Mouse (Mus musculus) spleen, postnatal 10 days (tissue): ENCODE measurements around the gene Asb8.
A peak's percentile ranks its signal among the peaks of the same experiment; 100 is the strongest.

Source experiments
- DNase-seq, 2 experiments: peaks; one replicate each; pipeline ENCODE4 v3.0.0; 2021 to 2022; ENCODE audit warnings: low spot score in 2 of 2

Gene Asb8

DNA sequence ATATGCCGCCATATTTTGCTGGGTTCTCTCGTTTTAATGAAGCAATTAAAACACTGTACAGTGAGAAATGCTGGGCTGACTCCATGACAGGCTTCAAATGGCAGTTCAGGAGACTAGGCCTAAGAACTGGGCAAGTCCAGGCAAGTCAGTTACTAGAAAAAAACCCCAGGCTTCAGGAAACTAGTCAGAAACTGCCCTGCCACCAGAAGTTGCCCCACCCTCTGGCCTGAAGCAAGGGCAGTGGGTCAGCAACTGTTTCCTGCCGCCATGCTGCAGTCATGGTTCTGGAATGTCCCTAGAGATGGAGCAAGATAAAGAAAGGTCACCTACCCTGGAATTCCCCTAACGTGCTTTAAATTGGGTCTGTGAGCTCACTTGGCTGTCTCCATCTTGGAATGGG, 9.5 kb downstream of the Asb8 start:
- no peak for DNase-seq

DNA sequence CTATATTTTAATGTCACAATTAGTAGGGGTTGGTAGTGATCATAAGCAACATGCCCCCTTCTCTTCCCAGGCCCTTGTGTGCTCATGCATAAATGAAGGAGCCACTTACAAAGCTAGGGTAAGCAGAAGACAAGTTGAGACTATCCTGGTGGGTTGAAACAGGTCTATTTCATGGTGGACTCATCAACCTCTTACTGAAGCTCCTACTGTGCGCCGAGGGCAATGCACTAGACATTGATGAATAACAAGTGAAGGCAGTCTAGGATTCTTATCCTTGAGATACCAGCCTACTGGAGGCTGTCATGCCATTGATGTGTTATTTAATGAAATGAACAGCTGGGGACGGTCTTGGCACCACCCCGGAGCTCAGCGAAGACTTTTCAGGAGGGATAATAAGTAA, 10.2 kb downstream of the Asb8 start:
- DNase-seq: no peak

DNA sequence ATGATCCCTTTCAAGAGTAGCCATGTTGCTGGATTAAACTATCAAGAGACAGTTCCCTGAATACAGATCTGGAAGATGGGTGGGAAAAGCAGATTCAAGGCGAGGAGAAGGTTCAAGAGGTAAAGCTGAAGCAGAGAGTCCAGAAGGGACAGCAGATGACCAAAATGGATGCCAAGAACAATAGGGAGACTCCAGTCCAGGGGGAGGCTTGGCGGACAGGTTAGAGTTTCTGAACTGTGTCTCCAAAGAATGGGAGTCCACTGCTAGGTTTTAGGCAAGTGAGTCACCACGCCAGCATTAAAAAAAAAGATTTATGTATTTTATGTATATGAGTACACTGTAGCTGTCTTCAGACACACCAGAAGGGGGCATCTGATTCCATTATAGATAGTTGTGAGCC, 10.8 kb downstream of the Asb8 start:
- no peak for DNase-seq

DNA sequence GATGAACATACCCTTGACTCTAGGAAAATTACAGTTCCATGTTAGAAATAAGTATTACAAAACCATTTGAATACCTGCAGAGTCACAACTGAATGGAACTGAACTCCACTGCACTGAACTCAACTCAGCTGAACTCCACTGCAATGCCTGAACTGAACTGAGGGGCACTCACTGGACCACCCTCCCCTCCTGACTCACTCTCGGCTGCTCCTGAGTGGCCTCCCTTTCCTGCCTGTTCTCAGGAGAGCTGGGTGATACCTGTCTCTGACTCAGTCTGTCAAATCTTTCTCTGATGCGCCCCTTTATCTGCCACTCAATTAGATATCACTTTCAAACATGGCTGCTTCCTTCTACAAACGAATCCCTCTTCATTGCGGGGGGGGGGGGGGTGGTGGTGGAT, 11.3 kb downstream of the Asb8 start:
- DNase-seq: no peak

DNA sequence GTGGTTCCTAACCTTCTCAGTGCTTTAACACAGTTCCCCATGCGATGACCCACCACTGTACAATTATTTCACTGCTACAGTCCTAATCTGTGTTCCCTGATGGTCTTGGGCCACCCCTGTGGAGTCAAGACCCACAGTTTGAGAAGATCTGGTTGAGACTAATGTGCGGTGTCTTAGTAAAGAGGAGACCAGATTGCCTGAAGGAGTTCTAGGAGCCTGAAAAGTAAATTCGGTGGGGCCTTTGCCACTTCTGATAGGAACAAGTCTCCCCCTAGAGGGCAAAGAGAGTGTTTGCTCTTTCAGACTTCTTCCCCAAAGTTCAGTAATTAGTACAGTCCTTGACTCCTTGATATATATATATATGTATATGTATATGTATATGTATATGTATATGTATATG, 11.8 kb downstream of the Asb8 start:
- no peak for DNase-seq

DNA sequence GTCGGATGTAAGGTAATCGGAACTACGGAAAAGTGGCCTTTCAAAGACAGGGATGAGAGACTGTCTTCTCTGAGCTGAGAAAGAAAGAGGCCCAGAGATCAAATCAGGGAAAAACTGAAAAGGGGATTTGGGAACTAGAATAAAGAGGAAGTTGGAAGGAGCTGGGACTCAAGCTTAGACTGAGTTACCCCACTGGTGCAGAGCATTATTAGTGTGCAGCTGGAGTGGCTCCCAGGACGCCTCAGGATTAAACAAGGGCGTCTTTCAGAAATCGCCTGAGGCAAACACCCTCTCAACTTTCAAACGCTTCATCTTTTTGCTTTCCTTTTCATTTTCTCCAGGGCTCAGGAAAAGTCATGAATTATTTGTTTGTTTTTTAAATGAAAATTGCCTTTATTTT, 12.5 kb downstream of the Asb8 start:
- DNase-seq: no peak

DNA sequence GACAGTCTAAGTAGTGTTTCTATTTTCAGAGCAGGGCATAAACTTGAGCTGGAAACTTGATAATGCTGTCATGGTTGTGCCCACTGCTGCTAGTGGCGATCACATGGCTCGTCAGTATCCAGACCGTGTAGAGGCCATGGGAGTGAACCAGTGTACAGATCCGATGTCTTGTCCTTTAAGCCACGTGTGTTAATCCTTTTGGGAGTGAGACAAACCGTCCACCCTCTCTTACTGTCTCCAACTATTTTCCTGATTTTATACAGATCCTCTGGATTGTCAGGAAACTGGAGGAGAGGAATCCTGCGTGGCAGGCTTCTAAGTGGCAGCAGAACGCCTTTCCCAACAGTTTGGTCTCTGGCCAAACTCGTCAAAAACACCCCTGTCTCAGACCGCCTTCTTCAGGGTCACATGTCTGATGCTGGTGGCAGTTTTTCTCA, 16.2 kb downstream of the Asb8 start:
- no peak for DNase-seq

DNA sequence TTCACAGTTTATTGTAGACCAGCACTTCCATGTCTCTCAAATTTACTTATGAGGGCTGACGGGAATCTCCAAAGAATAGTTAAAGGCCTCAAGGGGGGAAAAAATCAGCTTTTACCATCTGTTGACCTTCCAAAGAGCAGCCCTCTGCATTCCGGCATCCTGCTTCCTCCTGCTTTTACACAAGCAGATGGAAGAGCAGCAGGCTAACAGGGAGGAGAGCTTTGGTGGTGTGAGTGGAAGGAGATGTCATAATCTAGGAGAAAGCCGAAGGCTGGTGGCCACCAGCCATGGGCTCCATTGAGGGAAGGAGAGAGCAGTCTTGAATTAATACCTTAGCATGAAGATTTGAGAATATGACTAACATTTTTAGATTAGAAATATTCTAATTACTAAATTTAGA, 17.1 kb downstream of the Asb8 start:
- DNase-seq: no peak

DNA sequence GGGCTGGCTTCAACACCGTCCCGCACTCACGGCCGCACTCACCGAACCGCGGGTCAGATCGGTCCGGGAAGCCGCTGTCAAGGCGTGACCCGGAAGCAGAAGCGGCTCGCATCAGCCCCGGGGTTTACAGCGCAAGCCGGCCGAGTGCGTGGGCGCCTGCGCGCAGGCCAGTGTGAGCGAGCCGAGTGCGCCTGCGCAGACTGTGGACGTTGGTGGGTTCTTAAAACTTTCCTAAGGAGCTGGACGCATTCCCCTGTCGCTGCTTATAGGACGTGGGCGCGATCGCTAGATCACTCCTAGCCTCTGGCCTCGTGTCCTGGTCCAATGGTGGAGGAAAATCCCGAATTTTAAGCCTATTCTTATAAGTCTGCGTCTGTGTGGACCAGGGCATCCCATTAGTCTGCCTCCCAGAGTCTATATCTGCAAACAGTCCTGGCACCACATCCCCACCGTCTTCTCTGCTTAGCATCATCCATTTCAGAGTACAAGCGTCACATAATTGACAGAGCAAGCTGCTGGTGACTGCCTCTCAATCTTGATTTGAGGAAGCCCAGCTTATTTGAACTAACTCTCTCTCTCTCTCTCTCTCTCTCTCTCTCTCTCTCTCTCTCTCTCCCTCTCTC, 19.8 kb downstream of the Asb8 start:
- peak; percentile 79 to 94 for DNase-seq

DNA sequence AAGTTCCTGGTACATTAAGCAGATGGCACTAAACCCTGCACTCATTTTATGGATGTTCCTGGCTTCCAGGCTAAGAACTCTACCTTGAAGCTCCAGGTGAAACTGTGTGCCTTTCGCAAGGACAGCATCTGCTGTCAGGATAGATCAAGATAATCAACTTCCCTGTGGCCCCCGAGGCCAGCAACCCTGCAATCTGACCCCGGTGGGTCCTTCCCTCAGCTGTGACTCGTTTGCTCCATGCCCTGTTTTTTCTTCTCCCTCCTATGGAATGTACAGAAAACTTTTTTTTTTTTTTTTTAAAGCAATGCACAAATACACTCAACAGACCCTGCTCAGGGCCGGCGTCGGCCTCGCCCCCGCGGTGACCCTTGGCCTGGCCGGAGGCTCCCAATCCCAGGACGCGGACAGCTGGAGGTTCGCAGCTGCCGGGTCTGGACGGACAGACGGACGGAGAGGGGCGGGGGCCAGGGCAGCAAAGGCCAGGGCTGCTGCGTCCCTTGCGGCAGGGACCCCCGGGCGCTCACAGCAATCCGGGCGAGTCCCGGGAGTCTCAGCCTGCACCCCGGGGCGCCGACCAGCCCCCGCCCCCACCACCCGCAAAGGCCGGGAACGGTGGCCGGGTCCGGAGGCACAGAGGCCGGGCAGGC, 20.4 kb downstream of the Asb8 start:
- DNase-seq: no peak

DNA sequence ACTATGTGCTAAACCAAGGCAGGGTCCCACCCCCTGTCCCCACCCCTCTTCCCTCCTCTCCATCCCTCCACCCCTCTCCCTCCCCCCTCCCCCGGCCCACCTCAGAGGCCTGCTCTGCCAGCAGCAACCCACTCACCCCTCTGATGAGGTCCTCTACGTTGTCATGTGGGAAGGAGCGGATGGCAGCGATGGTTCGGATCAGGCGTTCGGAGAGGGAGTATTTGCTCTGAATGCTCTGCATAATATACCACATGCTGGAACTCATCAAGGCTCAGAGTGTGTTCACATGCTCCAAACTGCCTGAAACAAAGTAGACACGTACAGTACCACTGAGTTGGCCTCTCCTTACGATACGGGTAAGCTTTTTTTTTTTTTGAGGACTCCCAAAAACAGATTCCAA, 22.9 kb downstream of the Asb8 start:
- no peak for DNase-seq

DNA sequence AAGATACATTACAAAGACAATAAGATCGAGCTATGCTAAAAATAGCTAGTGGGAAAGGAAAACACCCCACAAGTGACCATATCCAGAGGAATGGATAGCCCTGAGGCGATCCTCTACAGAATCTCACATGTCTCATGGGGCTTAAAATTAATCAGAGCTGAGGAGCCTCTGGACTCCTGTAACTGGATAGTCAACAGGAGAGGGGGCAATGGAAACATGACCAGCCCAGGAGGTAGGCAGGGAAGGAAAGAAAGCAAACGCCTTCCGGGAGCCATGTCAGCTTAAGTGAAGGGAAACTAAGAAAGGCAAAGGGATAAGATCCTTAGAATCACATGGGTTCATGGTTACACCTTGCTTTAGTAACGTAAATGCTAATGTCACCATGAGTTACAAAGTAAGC, 24.6 kb downstream of the Asb8 start:
- DNase-seq: no peak

DNA sequence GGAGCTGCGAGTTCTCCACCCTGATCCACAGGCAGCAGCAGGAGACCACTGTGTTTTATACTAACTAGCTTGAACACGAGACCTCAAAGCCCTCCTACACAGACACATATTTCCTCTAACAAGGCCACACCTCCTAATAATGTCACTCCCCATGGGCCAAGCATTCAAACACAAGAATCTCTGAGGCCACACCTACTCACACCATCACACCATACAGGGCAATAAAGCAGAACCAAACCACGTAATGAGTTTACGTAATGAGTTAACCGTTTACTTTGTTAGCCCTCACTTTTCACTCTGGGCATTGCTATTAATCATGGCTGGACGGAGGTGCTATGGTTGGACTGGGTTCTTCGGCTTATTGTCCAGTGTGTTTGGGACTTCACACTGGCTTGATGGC, 25.7 kb downstream of the Asb8 start:
- no peak for DNase-seq

DNA sequence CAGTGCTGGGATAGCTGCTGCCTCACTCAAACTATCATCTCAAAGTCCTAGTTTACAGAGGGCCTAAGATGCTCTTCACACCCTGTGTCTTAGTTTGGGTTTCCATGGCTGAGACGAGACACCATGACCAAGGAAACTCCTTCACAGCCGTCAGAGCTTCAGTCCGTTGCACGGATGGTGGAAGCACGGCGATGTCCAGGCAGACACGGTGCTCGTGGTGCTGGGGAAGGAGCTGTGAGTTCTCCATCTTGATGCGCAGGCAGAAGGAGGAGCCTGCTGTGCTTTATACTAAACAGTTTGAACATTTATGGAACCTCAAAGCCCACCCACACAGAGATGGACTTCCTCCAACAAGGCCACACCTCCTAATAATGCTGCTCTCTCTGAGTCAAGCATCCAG, 28.6 kb downstream of the Asb8 start:
- no peak for DNase-seq

DNA sequence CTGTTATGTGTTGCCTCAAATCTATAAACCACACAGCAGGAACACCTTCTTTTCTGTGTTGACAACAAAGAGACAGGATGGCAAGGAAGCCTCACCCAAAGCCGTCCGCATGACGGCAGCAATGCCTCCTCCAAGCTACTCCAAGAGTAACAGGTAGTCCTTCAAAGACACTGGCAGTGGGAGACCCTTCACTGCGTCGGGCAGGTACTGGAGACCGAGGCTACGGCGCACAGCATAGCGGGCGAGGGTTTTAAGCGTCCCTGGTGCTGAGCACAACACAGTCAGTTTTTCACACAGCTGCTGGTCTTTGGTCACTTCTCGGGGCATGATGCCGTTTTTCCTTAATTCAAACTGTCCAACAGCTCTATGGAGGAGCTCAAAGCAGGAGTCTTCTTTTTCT, 29.8 kb downstream of the Asb8 start:
- no peak for DNase-seq

DNA sequence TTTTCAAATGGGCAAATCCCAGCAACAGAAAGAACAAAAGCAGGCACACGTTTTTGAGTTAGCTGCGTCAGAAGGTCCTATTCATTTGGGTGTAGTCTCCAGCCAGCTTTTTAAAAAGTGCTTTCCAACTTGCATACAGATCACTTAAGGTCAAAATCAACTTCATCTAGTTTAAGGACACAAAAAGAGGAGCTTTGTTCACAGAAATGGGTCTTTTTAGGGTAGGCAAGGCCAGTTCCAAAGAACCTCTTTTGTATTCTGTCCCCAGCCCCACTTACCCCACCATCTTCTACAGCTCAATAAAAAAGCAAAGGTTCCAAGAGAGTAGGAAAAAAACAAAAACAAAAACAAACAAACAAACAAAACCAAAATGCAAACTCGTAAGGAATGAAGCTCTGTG, 30.8 kb downstream of the Asb8 start:
- DNase-seq: no peak

DNA sequence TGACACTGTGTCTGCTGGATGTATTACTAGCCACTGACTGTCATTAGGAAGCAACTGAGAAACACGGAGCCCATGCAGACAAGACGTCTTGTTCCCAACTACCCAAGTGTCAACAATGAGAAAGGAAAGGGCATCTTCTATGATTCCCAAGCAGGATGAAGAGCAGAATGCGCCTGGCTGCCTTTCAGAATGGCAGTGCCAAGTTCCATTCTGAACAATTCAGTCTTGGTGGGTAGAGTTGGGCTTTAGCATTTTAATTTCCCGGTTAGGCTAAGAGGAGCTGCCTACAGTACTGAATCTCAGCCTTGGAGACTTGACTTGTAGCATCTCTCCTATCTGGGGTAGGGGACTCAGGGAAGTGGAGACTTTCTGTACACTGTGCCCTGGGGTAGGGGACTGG, 31.4 kb downstream of the Asb8 start:
- DNase-seq: no peak

DNA sequence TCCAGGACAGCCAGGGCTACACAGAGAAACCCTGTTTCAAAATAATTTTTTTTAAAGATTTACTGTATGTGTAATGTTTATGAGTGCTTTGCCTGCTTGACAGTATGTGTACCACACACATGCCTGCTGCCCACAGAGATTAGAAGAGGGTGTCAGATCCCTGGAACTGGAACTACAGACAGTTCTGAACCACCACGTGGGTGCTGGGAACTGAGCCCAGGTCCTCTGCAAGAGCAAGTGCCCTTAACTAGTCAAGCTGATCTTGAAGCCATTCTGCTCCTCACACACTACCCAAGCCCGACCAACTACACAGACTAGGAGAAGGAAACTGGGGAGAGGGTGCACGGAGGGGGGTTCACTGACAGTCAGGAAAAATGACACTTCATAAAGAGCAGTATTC, 32.0 kb downstream of the Asb8 start:
- DNase-seq: no peak

DNA sequence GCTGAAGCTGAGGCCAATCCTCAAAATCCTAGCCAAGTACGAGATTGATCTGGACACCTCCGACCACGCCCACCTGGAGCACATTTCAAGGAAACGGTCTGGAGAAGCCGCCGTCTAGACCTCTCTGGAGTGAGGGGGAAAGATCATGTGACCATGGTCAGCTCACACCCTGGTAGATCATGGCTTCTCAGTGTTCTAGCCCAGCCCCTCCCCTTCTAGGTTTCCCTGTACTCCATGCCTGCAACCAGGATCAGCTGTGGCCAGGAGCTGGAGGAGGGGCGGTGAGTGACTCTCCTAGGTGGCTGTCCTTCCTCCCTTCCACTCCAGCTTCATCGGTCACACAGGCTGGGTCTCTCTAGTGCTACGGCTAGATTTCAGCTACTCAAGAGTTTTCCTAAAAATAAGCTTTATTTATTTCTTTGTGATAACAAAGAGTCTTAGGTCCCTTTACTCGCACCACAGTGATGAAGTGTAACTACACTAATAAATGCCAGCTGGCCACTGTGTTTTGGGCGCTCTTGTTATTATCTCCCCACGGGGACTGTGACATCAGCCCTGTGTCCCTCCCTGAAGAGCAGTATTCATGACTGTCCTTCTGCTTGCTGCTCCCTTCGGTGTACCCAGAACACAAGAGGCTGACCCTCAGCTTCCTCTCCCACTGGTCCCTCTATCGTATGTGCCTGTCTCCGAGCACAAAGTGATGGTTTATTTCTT, 33.3 kb downstream of the Asb8 start:
- DNase-seq: no peak

DNA sequence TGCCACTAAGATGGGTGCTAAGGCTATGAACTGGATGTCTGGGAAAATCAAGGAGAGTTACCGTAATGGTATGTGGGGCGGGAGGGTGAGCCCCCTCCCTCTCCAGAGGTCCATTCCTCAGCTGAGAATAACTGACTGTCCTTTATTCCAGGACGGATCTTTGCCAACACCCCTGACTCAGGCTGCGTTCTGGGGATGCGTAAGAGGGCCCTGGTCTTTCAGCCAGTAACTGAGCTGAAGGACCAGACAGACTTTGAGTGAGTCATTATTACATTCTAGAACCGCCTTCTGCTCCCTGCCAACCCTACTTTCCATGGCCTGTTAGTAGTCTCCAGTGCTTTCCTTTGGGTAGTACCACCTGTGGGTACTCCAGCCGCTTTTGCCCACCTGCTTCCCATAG, 34.0 kb downstream of the Asb8 start:
- no peak for DNase-seq

DNA sequence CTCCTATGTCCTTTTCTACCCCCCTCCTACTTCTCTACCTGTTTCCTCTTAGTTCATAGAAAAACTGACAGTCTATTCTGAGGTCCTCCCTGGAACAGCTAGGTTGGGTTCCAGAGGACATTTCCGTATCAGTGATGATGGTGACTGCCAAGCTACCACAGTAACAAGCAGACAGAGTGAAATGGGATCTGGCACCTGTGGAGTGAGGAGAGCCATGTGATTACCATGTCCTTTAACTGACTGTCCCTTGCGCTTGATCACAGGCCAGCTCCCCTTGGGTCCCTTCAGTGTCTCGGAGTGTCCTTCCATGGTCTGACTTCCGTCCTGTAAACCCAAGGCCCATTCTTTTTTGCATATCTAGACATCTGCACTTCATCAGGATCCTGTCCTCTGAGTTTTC, 34.4 kb downstream of the Asb8 start:
- no peak for DNase-seq

DNA sequence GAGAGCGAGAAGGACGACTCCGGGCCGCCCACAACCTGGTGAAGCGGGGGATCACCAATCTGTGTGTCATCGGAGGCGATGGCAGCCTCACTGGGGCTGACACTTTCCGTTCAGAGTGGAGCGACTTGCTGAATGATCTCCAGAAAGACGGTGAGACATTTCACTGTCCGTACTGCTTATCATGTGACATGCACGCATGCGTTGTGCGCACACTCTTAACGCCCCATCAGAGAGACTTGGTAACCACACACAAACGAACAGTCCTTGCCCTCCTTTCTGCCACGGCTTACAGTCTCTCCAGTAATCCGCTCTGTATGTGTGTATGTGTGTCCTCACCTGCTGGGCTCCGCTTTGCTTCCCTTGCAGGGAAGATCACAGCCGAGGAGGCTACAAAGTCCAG, 44.6 kb downstream of the Asb8 start:
- DNase-seq: no peak

DNA sequence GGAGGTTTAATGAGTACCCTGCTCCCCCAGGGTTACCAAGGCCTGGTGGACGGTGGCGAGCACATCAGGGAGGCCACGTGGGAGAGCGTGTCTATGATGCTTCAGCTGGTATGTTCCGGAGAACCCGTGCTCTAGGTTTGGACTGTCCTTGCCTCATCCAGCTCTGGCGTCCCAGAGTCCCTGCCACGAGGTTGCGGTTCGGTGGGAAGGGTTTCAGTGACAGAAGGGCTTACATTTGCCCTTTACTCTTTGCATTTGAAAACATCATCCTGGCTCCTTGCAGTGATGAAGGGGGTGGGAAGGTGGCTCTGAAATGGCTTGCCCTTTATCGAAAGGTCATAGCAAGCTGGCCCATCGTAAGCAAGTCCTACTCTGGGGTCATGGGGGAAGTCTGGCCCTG, 46.1 kb downstream of the Asb8 start:
- DNase-seq: no peak

DNA sequence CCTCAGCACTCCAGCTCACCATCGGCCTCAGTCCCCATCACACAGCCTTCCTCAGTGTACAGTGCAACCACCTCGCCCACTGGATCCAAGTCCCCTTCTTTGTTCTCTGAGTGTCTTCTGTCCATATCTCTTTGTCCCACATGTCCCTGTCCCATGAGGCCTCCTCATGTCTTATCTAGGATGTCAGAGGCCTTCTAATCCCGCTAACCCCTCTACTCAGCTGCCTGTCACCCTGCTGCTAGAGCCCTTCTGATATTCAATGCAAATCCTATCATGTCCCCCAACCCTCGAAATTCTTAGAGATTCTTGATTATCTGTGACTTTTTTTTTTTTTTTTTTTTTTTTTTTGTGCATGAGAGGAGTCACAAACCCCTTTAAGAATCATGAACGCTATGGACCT, 49.1 kb downstream of the Asb8 start:
- no peak for DNase-seq
